Mouse (Mus musculus) thymus, postnatal 36 days (tissue): Measurements from ENCODE around the gene Fbxl17.

ENCODE experiments used
- DNase-seq, 2 experiments: peaks; one replicate each; pipeline ENCODE4 v3.0.0; 2022; ENCODE audit warnings: mixed read lengths in 2 of 2

The Fbxl17 gene

GRCm38 (mm10) chr17:63402741-63403681, 96.8 kb downstream of the Fbxl17 start:
- DNase-seq, result peak in 1 of 2 experiments; percentile 19

- no peak for DNase-seq
Measured at GRCm38 (mm10) chr17:63402170-63402569, 97.6 kb downstream of the Fbxl17 start.

GRCm38 (mm10) chr17:63400640-63401039, 99.2 kb downstream of the Fbxl17 start:
- no peak for DNase-seq

GRCm38 (mm10) chr17:63399816-63400215, 100.0 kb downstream of the Fbxl17 start:
- DNase-seq, result no peak

- no peak for DNase-seq
Measured at GRCm38 (mm10) chr17:63391506-63391905, 108.3 kb downstream of the Fbxl17 start.

- DNase-seq, result no peak
Measured at GRCm38 (mm10) chr17:63390951-63391350, 108.9 kb downstream of the Fbxl17 start.

GRCm38 (mm10) chr17:63370977-63371376, 128.8 kb downstream of the Fbxl17 start:
- DNase-seq, result no peak

GRCm38 (mm10) chr17:63369631-63370310, 130.0 kb downstream of the Fbxl17 start:
- no peak for DNase-seq

- no peak for DNase-seq
Measured at GRCm38 (mm10) chr17:63367476-63367875, 132.3 kb downstream of the Fbxl17 start.

GRCm38 (mm10) chr17:63366045-63366444, 133.8 kb downstream of the Fbxl17 start:
- no peak for DNase-seq

GRCm38 (mm10) chr17:63364605-63365004, 135.2 kb downstream of the Fbxl17 start:
- no peak for DNase-seq

- peak in 1 of 2 experiments; percentile 27 for DNase-seq
Measured at GRCm38 (mm10) chr17:63362196-63362595, 137.6 kb downstream of the Fbxl17 start.

- no peak for DNase-seq
Measured at GRCm38 (mm10) chr17:63361679-63362078, 138.1 kb downstream of the Fbxl17 start.

GRCm38 (mm10) chr17:63358837-63359236, 141.0 kb downstream of the Fbxl17 start:
- no peak for DNase-seq

GRCm38 (mm10) chr17:63356202-63356601, 143.6 kb downstream of the Fbxl17 start:
- no peak for DNase-seq

- DNase-seq, result no peak
Measured at GRCm38 (mm10) chr17:63352634-63353195, 147.1 kb downstream of the Fbxl17 start.

- no peak for DNase-seq
Measured at GRCm38 (mm10) chr17:63351682-63352081, 148.1 kb downstream of the Fbxl17 start.

- DNase-seq, result no peak
Measured at GRCm38 (mm10) chr17:63350876-63351509, 148.8 kb downstream of the Fbxl17 start.

GRCm38 (mm10) chr17:63344101-63344500, 155.7 kb downstream of the Fbxl17 start:
- no peak for DNase-seq

- no peak for DNase-seq
Measured at GRCm38 (mm10) chr17:63343076-63343475, 156.7 kb downstream of the Fbxl17 start.

- DNase-seq, result no peak
Measured at GRCm38 (mm10) chr17:63342440-63342839, 157.4 kb downstream of the Fbxl17 start.

- no peak for DNase-seq
Measured at GRCm38 (mm10) chr17:63341203-63341602, 158.6 kb downstream of the Fbxl17 start.

- no peak for DNase-seq
Measured at GRCm38 (mm10) chr17:63328888-63329287, 170.9 kb downstream of the Fbxl17 start.
